Mouse (Mus musculus) right cerebral cortex, postnatal 25 days (tissue): ENCODE measurements around the gene Fam71b.

Experiments
- DNase-seq: peaks from one replicate; pipeline ENCODE4 v3.0.0; 2022

The Fam71b gene

DNA sequence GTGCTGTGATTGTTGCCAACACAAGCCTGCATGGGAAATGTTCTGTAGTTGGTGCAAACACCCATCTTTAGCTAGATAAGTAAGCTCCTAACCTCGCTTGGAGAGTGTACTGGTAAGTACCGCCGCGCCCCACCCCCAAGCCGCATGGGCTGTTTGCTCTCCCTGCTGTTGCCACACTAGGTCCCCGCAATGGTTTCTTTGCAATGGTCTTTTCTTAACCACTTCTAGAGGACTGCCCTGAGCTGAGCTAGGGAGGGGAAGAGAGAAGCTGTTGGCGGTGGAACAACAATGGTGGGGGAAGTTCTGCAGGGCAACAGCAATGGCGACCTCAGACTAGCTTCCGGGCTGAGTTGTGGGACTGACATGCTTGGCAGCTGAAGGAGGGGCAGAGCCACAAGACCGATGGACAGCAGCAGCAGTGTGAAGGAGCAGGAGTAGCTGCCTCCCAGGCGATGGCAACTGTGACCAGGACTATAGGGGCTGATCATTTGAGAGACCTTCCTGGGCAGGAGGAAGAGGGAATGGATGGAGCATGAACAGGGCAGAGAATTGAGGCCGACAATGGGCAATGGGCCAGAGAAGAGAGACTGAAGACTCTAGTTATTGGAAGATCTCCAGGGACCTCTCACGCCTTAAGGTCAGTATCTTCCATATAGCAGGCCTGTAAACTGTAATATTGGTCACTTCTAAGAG, at the start of gene Fam71b:
Gene Fam71b, plus strand, starts transcription at position 393 of the 693 bp plus-strand sequence.
- DNase-seq, result no peak

DNA sequence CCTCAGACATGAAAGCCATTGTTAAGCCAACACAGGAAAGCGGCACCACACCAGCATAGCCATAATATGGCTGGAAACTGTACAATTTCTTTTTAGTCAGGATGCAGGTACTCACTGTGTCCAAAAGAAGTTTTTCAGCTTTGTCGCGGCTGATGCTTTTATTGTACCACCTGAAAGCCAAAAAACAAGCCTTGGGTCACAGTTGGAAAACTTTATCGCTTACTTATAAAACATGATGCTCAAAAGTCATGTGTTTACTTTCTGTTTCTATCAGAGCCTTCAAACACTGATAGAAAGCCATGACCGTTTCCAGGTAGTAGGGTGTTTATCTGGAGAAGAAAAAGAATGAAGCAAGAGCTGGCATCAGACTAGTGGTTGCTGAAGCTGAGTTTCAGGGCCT, 48.6 kb upstream of the Fam71b start:
- no peak for DNase-seq

- no peak for DNase-seq
Measured at GRCm38 (mm10) chr11:46348416-46348815, 47.9 kb upstream of the Fam71b start.

GRCm38 (mm10) chr11:46349681-46350410, 46.5 kb upstream of the Fam71b start:
- DNase-seq, result no peak

DNA sequence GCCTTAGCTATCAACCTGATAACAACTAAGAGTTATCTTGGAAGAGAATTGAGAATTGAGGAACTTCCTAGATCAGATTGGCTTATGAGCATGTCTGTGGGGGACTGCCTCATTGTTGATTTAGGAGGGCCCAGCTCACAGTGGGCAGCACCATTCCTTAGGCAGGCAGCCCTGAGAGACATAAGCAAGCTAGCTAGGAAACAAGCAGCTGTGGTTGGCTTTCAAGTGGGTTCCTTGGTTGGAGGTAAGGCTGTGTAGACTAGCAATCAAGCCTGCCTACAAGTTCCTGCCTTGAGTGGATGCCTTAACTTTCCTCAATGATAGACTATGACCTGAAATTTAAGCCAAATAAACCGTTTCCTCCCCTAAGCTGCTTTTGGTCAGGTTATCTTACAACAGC, 38.0 kb upstream of the Fam71b start:
- no peak for DNase-seq

DNA sequence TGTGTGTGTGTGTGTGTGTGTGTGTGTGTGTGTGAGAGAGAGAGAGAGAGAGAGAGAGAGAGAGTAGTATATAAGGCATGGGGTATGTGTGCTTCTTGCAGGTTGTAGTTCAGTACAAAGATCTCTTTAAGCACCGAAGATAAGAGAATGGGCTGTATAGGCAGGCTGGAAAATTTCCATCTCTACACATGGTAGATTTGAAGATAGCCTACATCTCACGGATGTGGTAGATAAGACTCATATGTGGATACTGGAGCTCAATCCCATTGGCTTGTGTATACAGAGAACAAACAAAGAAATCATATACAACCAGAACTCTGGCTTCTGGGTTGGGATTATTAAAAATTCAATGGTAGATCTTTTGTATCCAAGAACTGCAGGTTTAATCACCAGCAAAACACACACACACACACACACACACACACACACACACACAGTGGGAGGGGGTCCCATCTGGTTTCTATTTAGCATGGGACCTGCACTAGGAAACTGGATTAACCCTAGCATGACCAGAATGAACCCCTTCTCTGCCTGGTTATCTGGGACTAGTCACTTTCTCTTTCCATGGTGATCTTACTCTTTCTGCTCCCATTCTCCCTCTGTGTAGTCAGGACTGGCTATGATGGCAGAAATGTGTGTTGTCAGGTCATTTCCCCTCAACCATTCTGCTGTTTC, 35.2 kb upstream of the Fam71b start:
- DNase-seq, result no peak

DNA sequence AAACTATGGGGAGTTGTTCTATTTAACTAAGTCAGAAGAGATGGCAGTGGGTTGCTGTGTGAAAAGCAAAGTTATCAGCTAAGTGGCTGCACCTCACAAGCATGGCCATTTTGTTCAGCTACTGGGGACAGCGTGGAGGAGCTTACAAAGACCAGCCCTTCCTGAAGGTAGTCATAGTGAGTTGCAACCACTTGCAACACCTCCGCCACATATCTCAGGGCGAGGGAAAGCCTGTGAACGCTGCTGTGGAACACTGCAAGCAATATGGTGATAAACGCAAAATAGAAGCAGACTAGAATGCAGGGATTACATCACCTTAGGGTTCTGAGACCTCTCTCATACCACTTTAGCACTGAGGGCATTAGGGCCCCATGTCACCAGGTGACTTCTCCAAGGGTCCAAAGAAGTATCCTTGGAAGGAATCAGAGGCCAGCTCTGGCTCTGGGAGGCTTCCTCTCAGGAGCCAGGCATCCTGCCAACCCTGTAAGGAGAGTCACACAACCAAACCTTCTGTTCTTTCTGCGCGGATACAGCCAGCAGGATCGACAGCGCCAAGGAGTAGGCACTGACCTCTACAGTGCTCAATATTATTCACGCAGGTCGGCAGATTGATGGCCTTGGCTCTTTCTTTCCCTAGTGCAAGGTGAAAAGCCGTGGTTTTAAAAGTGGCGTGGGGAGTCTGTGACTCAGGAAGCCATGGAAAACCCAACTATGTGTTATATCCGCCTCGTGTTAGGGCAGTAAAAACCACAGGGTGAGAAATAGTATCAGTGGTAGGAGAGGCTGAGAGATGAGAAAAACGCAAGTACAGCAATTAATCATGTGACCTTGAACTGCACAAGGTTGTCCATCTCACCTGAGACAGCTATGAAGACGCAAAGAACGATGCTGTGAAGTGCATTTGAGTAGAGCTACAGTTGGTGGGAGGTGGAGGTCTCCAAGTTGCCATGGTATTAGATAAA, 34.0 kb upstream of the Fam71b start:
- DNase-seq, result peak; percentile 11

DNA sequence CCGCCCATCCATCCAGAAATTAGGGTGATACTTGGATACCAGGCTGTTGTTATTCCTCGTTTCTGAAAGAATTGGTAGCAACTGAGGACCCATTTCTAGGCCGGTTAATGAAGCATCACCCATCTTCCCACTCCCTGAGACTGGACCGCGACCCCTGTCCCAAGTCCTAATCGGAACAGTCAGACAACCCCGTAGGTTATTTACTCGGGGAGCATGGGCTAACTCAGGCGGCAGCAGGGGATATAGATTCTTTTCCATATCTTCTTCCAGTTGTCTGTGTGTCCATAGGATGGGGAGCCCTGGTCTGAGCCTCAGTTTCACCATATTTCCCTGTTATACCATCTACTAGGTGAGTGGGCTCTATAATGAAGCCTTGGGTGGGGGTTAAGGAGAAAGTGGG, 32.5 kb upstream of the Fam71b start:
- no peak for DNase-seq

GRCm38 (mm10) chr11:46365744-46366143, 30.6 kb upstream of the Fam71b start:
- DNase-seq, result no peak

GRCm38 (mm10) chr11:46366357-46366756, 30.0 kb upstream of the Fam71b start:
- DNase-seq, result no peak

DNA sequence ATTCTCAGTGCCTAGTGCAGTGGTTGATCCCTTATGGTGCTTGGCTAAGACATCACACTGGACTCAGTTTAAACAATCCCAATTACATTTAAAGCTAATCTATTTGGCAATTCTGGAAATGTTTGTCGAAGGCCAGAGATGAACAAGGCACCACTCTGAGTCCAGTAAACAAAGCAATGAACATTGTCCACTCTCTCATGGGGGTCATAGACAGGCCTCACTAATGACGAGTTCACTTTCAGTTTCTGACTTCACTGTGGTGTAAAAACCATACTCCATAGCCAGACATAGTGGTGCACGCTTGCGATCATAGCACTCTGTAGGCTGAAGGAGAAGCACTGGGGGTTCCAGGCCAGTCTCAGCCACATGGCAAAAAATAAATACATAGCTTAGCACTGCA, 25.9 kb upstream of the Fam71b start:
- DNase-seq, result no peak

GRCm38 (mm10) chr11:46371250-46371649, 25.1 kb upstream of the Fam71b start:
- DNase-seq, result no peak

DNA sequence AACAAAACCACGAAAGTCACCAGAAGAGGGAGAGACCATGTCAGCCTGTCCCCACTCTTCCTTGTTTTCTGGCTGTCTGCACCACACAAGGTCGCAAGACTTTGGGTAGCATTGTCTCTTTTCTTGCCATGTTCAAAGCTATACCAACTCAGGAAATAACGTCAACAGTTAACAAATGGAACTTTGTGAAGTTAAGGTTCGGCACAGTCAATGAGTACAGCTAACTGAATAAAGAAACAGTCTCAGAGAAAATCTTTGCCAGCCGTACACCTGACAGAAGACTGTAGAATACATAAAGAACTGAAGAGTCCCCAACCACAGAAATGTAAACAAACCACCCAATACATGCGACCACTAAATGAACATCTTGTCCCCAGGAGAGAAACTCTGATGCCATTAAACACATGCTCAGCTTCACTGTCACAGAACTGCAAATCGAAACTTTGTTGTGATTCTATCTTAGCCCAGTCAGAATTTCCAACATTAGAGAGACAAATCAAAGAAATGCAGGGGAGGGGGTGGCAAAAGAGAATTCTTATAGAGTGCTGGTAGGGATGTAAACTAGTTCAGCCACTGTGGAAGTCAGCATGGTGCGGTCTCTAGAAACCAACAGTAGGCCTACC, 23.9 kb upstream of the Fam71b start:
- no peak for DNase-seq

DNA sequence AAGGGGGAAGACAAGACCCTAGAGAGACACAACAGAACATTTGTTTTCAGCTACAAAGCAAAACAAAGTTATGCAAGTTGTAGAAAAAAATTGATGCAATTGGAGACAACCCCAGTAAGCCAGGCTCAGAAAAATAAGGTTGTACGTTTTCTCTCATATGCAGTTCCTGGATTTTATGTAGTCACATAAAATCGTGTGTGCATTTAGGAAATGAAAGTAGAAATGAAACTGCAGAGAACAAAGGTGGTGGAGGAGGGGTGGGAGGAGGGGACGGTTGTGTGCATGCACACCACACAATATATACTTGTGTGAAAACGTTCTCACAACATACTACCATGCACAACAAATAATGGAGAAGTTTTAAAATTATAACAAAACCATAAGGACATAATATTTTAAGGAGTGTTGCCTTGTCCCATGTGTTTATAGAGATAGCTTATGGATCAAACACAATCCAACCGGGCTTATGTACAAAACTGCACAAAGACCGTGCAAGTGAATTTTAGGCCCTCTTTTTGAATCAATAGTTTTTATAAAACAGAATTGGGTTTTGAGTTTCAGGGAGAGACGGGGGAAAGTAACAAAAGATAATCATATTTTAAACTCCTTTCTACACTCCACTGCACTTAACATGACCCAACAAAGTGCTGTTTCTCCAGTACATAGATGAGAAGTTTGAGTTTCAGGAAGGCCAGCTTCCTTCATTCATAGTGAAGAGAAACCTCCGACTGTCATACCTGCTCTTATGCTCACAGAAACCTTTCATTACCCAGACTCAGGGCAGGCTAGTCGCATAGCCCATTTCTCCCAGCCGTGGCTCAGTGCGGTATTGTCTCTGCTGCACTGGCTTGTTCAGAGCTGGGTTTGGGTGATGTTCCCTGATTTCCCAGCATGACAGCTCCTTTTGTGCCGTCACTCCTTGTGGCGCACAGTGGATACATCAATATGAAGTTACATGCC, 23.0 kb upstream of the Fam71b start:
- no peak for DNase-seq

DNA sequence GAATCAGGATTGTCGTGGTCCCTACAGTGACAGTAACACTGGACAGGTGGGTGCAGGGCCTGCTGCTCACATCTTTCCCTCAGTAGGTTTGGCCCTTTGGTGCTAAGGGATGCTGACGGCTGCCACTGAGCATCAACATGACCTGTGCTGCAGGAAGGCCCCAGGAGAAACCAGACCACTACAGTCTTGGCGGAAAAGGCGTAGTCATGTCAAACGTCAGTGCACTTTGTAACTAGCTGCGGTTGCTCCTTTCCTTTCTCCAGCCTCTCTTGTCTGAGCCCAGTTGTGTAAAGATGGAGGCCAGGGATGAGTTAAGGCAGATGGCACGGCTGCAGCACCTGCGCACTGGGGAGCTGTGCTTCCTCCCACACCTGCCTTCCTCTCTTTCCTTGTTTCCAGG, 21.3 kb upstream of the Fam71b start:
- no peak for DNase-seq

DNA sequence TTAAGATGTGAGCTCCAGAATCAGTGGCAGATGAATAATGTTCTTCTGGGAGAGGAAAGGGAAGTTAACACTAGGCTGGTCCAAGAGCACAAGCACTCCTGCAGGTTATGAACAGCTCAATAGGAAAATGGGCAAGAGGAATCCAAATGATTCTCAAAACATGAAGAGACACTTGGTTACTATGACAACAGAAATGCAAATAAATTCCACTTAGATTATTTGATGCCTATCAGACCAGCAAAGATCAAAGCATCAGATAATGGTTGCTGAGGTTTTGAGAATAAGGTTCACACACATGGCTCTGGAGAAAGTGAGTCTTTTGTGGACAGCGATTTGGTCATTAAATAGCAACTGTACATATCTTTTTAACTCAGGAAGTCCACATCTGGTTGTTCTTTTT, 19.0 kb upstream of the Fam71b start:
- DNase-seq, result no peak

DNA sequence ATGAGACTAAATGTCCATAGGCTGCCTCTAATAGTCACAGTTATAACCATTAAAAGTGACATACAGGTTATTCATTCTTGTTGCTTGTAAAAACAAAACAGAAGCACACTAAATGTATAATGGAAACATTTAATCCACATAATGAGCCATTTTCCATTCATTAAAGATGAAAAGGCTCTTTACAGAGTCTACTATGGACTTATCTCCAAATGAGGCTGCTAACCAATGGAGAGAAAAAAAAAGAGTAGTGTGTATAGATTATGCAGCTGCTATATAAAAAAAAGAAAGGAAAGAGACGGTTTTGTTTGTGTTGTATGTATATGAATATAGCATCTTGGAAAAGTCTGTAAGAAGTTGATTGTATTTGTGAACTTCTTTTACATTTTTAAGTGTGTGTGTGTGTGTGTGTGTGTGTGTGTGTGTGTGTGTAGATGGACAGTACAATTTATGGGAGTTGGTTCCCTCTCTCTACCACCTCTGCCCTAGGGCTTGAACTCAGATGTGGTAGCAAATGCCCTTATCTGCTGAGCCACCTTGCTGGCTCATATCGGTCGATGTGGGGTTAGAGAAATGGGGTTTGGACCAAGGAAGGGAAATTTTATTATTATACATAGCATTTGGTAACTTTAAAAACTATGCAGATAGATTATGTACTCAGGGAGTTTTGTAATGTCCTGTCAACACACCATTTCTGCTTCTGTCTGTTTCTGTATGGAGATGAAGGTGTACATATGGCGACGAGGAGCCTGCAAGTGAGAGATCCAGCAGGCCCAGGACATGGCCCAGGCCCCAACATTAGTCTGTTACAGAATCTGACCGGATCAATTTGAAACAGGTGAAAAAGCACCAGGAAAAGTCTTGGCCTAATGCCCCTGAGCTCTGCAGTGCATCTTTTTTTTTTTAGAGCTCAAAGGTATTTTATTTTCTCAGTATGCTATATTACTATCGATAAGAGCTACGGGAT, 18.3 kb upstream of the Fam71b start:
- DNase-seq, result no peak

GRCm38 (mm10) chr11:46380097-46380675, 16.2 kb upstream of the Fam71b start:
- no peak for DNase-seq

DNA sequence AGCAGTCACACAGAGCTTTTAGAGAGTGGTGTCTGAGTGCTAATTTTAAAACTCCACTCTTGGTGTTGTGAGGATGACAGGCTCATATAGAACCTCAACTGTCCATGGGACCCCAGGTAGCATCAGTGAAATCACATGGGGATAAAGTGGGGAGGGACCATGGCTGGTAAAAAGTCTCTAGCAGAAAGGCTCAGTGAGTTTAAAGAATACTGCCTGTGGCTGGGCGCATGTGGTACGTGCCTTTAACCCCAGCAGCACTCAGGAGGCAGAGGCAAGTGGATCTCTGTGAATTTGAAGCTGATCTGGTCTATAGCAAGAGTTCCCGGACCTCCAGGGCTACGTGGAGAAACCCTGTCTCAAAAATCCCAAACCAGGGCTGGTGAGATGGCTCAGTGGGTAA, 13.9 kb upstream of the Fam71b start:
- DNase-seq, result no peak

- DNase-seq, result no peak
Measured at GRCm38 (mm10) chr11:46384925-46385324, 11.4 kb upstream of the Fam71b start.
